ENCODE assay signal across 8 mouse cellular contexts in genomic region chr1:79671543-79672337, GRCm38 (mm10). TPM values are rescaled to one million over a fixed set of nuclear protein-coding genes. Genes with fewer than 3 reads are reported as not detected.
A peak's percentile ranks its signal among the peaks of the same experiment; 100 is the strongest.
DNase-seq lines count a peak whose midpoint lies in the region; ATAC-seq and TF ChIP-seq lines count a peak whose summit lies in the region.

Ap1s3 (minus strand) TSS chr1:79671972.

- peak within 1 kb of the TSS; percentile 59 for H3K4me3 ChIP-seq in C2C12 (ENCODE audit: insufficient read depth, poor library complexity, severe bottlenecking)
- H3K4me3 ChIP-seq in embryonic facial prominence, embryonic 10.5 days: peak within 1 kb of the TSS; percentile 80
- peak within 1 kb of the TSS; percentile 65 for H3K4me3 ChIP-seq in lung, embryonic 16.5 days (ENCODE audit: low read length)
- peak within 1 kb of the TSS; percentile 65 for H3K4me3 ChIP-seq in olfactory bulb, adult 2 months (ENCODE audit: insufficient read depth, low read depth, low read length)

- peak within 1 kb of the TSS; percentile 73 for H3K4me2 ChIP-seq in lung, embryonic 16.5 days (ENCODE audit: low read depth, low read length)

- peak within 1 kb of the TSS; percentile 73 for H3K27ac ChIP-seq in embryonic facial prominence, embryonic 10.5 days (replicated peaks)
- peak within 1 kb of the TSS; percentile 58 for H3K27ac ChIP-seq in lung, embryonic 16.5 days (ENCODE audit: low read length)
- H3K27ac ChIP-seq in olfactory bulb, adult 2 months (ENCODE audit: insufficient read depth, low read depth, low read length): no peak within 1 kb of the TSS

- peak within 1 kb of the TSS; percentile 64 for H3K9ac ChIP-seq in lung, embryonic 16.5 days (ENCODE audit: low read length)

- H3K36me3 ChIP-seq in C2C12 (ENCODE audit: control insufficient read depth, insufficient read depth): no peaks in the 10 kb centered on the region
- H3K36me3 ChIP-seq in embryonic facial prominence, embryonic 10.5 days (replicated peaks): no peaks in the 10 kb centered on the region
- no peaks in the 10 kb centered on the region for H3K36me3 ChIP-seq in lung, embryonic 16.5 days (ENCODE audit: control insufficient read depth, insufficient read depth, low read length)

- H3K4me1 ChIP-seq in embryonic facial prominence, embryonic 10.5 days: peaks cover 25% of the 10 kb centered on the region
- peaks cover 5% of the 10 kb centered on the region for H3K4me1 ChIP-seq in lung, embryonic 16.5 days (replicated peaks; ENCODE audit: control insufficient read depth, insufficient read depth, low read length)
- peaks cover 13% of the 10 kb centered on the region for H3K4me1 ChIP-seq in olfactory bulb, adult 2 months (ENCODE audit: control insufficient read depth, insufficient read depth, low read length)

- DNase-seq in adrenal gland, postnatal 10 days: peak; percentile 43
- peak; percentile 86 for DNase-seq in embryonic facial prominence, embryonic 10.5 days (ENCODE audit: low spot score)
- peak; percentile 7 to 32 for DNase-seq in heart, postnatal 10 days
- DNase-seq in kidney, postnatal 4 days: peak; percentile 81 to 87
- peak; percentile 65 to 77 for DNase-seq in thymus, adult 18-20 months

- intact Hi-C loops in heart, postnatal 10 days (cut with DNase I): no loop called here

- ATAC-seq in lung, embryonic 16.5 days (ENCODE audit: low read depth): peak; percentile 93

- peak within 1 kb of the TSS; percentile 76 for H3ac ChIP-seq in C2C12 (ENCODE audit: control insufficient read depth, insufficient read length, low read depth)

- H3K79me3 ChIP-seq in C2C12 (ENCODE audit: low read depth): no peaks in the 10 kb centered on the region

- no peak for TF ChIP-seq CTCF in C2C12 (IDR thresholded peaks at IDR 0.05; ENCODE audit: control insufficient read depth, insufficient read depth, insufficient read length)
- TF ChIP-seq CTCF in olfactory bulb, adult 2 months (IDR thresholded peaks at IDR 0.05; ENCODE audit: insufficient read depth, low read depth, low read length): no peak

- H3K79me2 ChIP-seq in C2C12 (ENCODE audit: control insufficient read depth, insufficient read depth): no peaks in the 10 kb centered on the region

- WGBS in embryonic facial prominence, embryonic 10.5 days: under 1% methylated on average over 51 of the region's 51 CpGs
- under 1% methylated on average over 49 of the region's 51 CpGs for WGBS in lung, embryonic 16.5 days
- under 1% methylated on average over 51 of the region's 51 CpGs for WGBS in olfactory bulb, adult 2 months

- H3K9me3 ChIP-seq in embryonic facial prominence, embryonic 10.5 days: no peaks in the 10 kb centered on the region
- H3K9me3 ChIP-seq in lung, embryonic 16.5 days (ENCODE audit: control insufficient read depth, low read length): no peaks in the 10 kb centered on the region

- TF ChIP-seq POLR2A in olfactory bulb, adult 2 months (IDR thresholded peaks at IDR 0.05; ENCODE audit: insufficient read depth, low read depth, low read length): no peak

- H3K27me3 ChIP-seq in C2C12 (ENCODE audit: control insufficient read depth, insufficient read depth, insufficient read length): no peaks in the 10 kb centered on the region
- H3K27me3 ChIP-seq in embryonic facial prominence, embryonic 10.5 days (replicated peaks; ENCODE audit: low read depth, poor library complexity, severe bottlenecking): peaks cover 48% of the 10 kb centered on the region
- H3K27me3 ChIP-seq in lung, embryonic 16.5 days (ENCODE audit: control insufficient read depth, insufficient read depth, low read depth, low read length): peaks cover 15% of the 10 kb centered on the region

TF ChIP-seq in C2C12, 6 proteins besides CTCF, POLR2A, EP300 and RAD21:
- TF ChIP-seq MYOD1 (IDR thresholded peaks at IDR 0.05; ENCODE audit: control insufficient read depth, insufficient read length, low read depth) (no peak), MAX (IDR thresholded peaks at IDR 0.05) (no peak), USF1 (IDR thresholded peaks at IDR 0.05; ENCODE audit: low read depth) (no peak), CEBPB (IDR thresholded peaks at IDR 0.05; ENCODE audit: low read depth) (no peak), FOSL1 (IDR thresholded peaks at IDR 0.05; ENCODE audit: insufficient read depth, low read length, poor library complexity, severe bottlenecking) (no peak), MYOG (IDR thresholded peaks at IDR 0.05; ENCODE audit: control insufficient read depth, extremely low read depth, insufficient read length) (no peak)

RNA-seq across cellular contexts. Expression of gene Ap1s3, which starts in this region (rescaled TPM):
- polyA plus RNA-seq in C2C12 (2012; fragmentation: generic; extraction: Trizol): 1.4 TPM
- total RNA-seq in adrenal gland, postnatal 10 days (2021): 1 to 10 TPM; 1.8 to 2.9 TPM
- polyA plus RNA-seq in embryonic facial prominence, embryonic 10.5 days (2016; fragmentation: Nextera tagmentation; extraction: Ambion mirVana): 0.24 and 0.41 TPM in 2 replicates
- 1 to 10 TPM in 1 of 2 experiments, under 1 TPM in 1; 0.87 to 1.1 TPM for total RNA-seq in heart, postnatal 10 days (2021)
- 0.41 and 1.1 TPM in 2 replicates for polyA plus RNA-seq in lung, embryonic 16.5 days (2015; fragmentation: Nextera tagmentation; extraction: Ambion mirVana)
- not detected in 2 replicates for polyA plus RNA-seq in olfactory bulb, adult 2 months (2012; ENCODE audit: insufficient read depth, insufficient read length, low replicate concordance, missing spikeins)

Comparison
In these comparisons a context has a peak if more than half of its experiments do, and no peak if none do; other contexts are left out.
1. Peak in DNase-seq, H3K4me3 ChIP-seq and H3K27ac ChIP-seq in embryonic facial prominence, embryonic 10.5 days; RNA of the gene not detected or under 1 TPM.
2. DNase-seq: peak in every context shown above with its lines; median percentile 86 in embryonic facial prominence, embryonic 10.5 days; 84 in kidney, postnatal 4 days; 71 in thymus, adult 18-20 months; 43 in adrenal gland, postnatal 10 days; 20 in heart, postnatal 10 days.